Mouse (Mus musculus): ENCODE results near the gene Sufu. TPM values are rescaled to one million over a fixed set of nuclear protein-coding genes. Genes with fewer than 3 reads are reported as not detected.

The Sufu gene
- total and polyA plus RNA-seq, 2 experiments from 2014 or later: 17.2 to 21.4 TPM

DNA sequence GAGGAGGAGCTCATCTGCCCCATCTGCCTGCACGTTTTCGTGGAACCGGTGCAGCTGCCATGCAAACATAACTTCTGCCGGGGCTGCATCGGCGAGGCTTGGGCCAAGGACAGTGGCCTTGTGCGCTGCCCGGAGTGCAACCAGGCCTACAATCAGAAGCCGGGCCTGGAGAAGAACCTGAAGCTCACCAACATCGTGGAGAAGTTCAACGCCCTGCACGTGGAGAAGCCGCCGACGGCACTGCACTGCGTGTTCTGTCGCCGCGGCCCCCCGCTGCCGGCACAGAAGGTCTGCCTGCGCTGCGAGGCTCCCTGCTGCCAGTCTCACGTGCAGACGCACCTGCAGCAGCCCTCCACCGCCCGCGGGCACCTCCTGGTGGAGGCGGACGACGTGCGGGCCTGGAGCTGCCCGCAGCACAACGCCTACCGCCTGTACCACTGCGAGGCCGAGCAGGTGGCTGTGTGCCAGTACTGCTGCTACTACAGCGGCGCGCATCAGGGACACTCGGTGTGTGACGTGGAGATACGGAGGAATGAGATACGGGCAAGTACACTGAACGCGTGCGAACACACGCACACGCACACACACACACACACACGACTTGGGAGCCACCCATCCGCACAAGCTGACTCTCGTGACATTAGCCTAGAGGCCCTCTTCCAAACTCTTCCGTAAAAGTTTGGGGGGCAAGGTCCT is 105.9 kb downstream of the Sufu start:
- TF ChIP-seq CTCF (IDR thresholded peaks at IDR 0.05; ENCODE audit: low read depth): peak; percentile 65
- Histone ChIP-seq H3K4me2 (ENCODE audit: low read depth, low read length) (peak overlapping the region; percentile 85), H3K9ac (replicated peaks; ENCODE audit: low read length) (peak overlapping the region; percentile 97), H3K4me1 (ENCODE audit: insufficient read depth, low read length) (peaks cover 32% of the 10 kb centered on the region), H3K9me3 (ENCODE audit: low read length) (no peaks in the 10 kb centered on the region), H3K4me3 (ENCODE audit: low read length) (peak overlapping the region; percentile 89), H3K27ac (peak overlapping the region; percentile 97), H3K27me3 (ENCODE audit: insufficient read depth, low read length) (no peaks in the 10 kb centered on the region), H3K36me3 (ENCODE audit: insufficient read depth, low read length) (peaks cover 5% of the 10 kb centered on the region; the same call in 1 of the 2 replicates)
- 0% methylated on average over 53 of the region's 53 CpGs for WGBS
- ATAC-seq: no peak
- DNase-seq (ENCODE audit: low spot score): peak; percentile 89

DNA sequence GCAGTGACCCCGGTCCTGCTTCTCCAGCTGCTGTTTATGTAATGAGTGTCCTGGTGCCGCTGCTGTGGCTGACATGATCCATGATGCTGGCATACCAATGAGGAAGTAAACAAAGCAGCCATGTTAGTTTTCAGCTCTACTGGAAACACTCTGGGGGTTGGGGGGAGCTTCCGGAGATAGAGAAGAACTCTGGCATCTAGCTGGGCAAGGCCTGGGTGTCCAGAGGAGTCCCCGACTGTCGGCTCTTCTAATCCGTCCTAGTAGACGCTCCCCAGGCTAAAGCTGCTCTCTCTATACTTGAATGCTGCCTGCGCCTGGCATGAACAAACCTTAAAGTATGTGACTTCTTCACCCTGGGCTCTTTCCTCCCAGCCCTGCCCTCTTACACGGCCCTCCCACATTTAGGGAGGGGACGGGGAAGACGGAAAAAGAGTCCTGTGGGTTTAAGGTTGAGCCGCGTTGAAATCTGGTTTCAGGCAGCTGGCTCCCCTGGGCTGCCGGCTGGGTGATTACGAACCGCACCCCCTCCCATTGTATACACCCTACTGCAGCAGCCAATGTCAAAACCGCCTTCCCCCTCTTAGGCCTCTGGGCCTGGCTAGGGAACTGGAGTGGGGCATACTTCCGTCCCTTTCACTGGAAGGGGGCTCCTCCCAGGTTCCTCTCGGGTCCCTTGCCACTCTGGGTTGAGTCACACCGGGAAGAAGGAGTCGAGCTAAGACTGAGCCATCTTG is 106.8 kb downstream of the Sufu start:
- peak; percentile 22 for ATAC-seq
- Histone ChIP-seq H3K9ac (replicated peaks; ENCODE audit: low read length) (peak overlapping the region; percentile 97), H3K4me1 (ENCODE audit: insufficient read depth, low read length) (peaks cover 40% of the 10 kb centered on the region), H3K9me3 (ENCODE audit: low read length) (no peaks in the 10 kb centered on the region), H3K4me3 (ENCODE audit: low read length) (peak overlapping the region; percentile 89), H3K27me3 (ENCODE audit: insufficient read depth, low read length) (no peaks in the 10 kb centered on the region), H3K27ac (peak overlapping the region; percentile 97), H3K4me2 (ENCODE audit: low read depth, low read length) (peak overlapping the region; percentile 85), H3K36me3 (ENCODE audit: insufficient read depth, low read length) (peaks cover 5% of the 10 kb centered on the region; the same call in 1 of the 2 replicates)
- TF ChIP-seq CTCF (IDR thresholded peaks at IDR 0.05; ENCODE audit: low read depth): no peak
- peak; percentile 66 for DNase-seq (ENCODE audit: low spot score)
- under 1% methylated on average over 21 of the region's 21 CpGs for WGBS

DNA sequence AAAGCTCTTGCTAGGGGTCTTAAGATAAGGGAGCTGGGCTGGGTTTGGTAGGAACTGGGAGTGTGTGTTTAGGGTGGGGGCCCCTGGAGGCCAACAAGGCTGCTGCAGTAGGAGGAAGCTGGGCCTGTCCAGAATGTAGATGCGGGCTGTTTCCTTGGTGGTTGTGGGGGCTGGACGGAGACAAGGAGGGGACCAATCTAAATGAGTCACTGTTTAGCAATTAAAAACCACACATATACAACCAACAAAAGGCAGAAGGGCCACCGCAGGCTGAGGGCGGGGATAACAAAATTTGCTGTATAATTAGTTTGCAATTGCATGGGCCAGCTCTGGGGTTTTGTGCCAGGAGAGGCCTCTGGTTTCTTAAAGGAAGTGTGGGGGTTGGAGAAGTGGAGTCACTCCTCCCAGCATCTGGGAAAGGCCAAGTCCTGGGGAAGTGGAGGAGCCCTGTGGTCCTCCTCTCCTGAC is 107.4 kb downstream of the Sufu start:
- Histone ChIP-seq H3K27ac (peak overlapping the region; percentile 97), H3K36me3 (ENCODE audit: insufficient read depth, low read length) (peaks cover 5% of the 10 kb centered on the region; the same call in 1 of the 2 replicates), H3K9me3 (ENCODE audit: low read length) (no peaks in the 10 kb centered on the region), H3K4me1 (ENCODE audit: insufficient read depth, low read length) (peaks cover 46% of the 10 kb centered on the region), H3K9ac (replicated peaks; ENCODE audit: low read length) (peak overlapping the region; percentile 97), H3K4me2 (ENCODE audit: low read depth, low read length) (peak overlapping the region; percentile 85), H3K27me3 (ENCODE audit: insufficient read depth, low read length) (no peaks in the 10 kb centered on the region), H3K4me3 (ENCODE audit: low read length) (peak overlapping the region; percentile 89)
- 2% methylated on average over 4 of the region's 4 CpGs for WGBS
- DNase-seq (ENCODE audit: low spot score) (peak; percentile 56), ATAC-seq (peak; percentile 1; the same call in 1 of the 2 replicates)
- TF ChIP-seq CTCF (IDR thresholded peaks at IDR 0.05; ENCODE audit: low read depth): peak; percentile 49

DNA sequence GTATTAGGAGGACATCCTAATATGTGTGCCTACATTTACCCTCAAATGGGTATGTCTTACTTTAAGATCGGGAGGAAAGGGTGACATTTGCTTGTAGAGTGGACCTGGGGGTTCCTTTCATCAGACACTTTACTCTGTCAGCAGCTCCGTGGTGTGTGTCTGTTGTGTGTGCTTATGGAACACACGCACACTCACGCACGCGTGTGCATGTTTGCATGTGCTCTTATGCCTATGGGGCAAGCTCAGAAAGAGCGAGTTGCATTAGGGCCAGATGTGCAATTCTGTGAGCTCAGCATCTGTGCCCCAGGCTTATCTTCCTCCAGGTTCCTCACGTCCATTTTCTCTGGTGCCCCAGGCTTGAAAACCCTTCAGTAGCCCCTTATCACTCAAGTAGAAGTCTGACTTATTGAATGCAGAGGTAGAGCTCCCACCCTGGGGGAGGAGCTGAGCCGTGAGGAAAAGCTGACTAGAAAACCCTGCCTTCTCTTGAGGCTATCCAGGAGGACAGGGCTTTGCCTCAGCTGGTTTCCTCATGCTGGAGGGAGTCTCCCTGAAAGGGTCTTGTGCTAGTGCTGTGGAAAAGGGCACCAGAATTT is 108.2 kb downstream of the Sufu start:
- ATAC-seq (no peak), DNase-seq (ENCODE audit: low spot score) (no peak)
- H3K27me3 ChIP-seq (ENCODE audit: insufficient read depth, low read length): no peaks in the 10 kb centered on the region
- peak overlapping the region; percentile 97 for H3K9ac ChIP-seq (replicated peaks; ENCODE audit: low read length)
- peak overlapping the region; percentile 89 for H3K4me3 ChIP-seq (ENCODE audit: low read length)
- H3K4me1 ChIP-seq (ENCODE audit: insufficient read depth, low read length): peaks cover 52% of the 10 kb centered on the region
- peak overlapping the region; percentile 97; the same call in 1 of the 2 replicates for H3K27ac ChIP-seq
- 36% methylated on average over 9 of the region's 9 CpGs for WGBS
- peaks cover 5% of the 10 kb centered on the region; the same call in 1 of the 2 replicates for H3K36me3 ChIP-seq (ENCODE audit: insufficient read depth, low read length)
- H3K4me2 ChIP-seq (ENCODE audit: low read depth, low read length): peak overlapping the region; percentile 85
- no peak for TF ChIP-seq CTCF (IDR thresholded peaks at IDR 0.05; ENCODE audit: low read depth)
- H3K9me3 ChIP-seq (ENCODE audit: low read length): no peaks in the 10 kb centered on the region

DNA sequence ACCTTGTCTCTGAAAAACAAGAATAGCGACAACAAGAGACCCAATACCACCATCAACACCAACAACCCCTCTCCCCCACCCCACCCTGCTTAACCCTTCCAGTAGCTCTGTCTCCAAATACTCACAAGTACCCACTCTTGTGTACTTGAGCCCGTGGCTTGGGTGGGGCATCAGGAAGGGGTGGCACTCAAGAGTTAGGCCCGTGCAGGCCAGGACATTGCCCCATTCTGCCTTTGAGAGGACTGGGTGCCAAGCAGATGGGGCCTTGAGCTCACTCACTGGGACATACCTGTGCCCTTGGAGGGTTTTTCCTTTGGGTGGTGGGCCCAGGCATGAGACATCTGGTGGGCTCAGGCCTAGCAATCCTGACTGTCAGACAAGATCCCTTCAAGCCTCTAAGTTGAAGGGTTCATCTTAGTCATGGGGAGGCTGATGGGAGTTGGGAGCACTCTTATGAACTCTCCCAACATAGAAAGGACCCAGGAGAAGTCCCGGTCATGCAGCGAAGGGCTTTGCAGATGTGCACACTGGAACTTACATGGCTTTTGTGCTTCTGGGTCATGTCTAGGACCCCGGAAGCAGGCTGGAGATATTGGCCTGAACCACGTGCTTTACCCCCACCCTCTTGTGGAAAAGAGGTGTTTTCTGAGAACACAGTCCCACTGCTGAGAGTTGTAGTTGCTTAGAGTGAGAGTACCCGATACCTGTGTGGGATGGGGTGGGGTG is 109.1 kb downstream of the Sufu start:
- Histone ChIP-seq H3K4me1 (ENCODE audit: insufficient read depth, low read length) (peaks cover 55% of the 10 kb centered on the region), H3K36me3 (ENCODE audit: insufficient read depth, low read length) (peaks cover 5% of the 10 kb centered on the region; the same call in 1 of the 2 replicates), H3K27ac (0 out of 2 replicates have a peak overlapping the region, but pooled peaks have one; percentile 2), H3K4me2 (ENCODE audit: low read depth, low read length) (peak overlapping the region; percentile 85), H3K27me3 (ENCODE audit: insufficient read depth, low read length) (no peaks in the 10 kb centered on the region), H3K4me3 (ENCODE audit: low read length) (peak overlapping the region; percentile 89), H3K9ac (replicated peaks; ENCODE audit: low read length) (0 out of 2 replicates have a peak overlapping the region, but pooled peaks have one; percentile 37), H3K9me3 (ENCODE audit: low read length) (no peaks in the 10 kb centered on the region)
- DNase-seq (ENCODE audit: low spot score): no peak
- ATAC-seq: no peak
- TF ChIP-seq CTCF (IDR thresholded peaks at IDR 0.05; ENCODE audit: low read depth): no peak
- WGBS: 61% methylated on average over 8 of the region's 8 CpGs

DNA sequence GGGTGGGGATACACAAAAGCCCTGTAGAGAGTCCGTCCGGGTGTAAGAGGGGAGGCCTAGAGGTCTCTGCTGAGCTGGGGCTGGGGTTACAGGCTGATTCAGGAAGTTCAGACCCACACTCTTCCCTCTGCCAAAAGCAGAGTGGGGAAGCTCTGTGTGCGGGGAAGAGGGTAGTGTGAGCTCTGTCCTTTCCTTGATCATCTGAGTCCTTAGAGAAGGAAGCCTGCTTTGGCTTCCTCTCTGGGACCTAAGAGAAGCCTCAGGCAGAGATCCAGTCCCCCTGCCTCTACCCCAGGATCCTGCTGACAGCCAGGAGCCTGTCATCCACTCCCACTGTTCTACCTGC is 109.6 kb downstream of the Sufu start:
- ATAC-seq (no peak), DNase-seq (ENCODE audit: low spot score) (no peak)
- Histone ChIP-seq H3K4me3 (ENCODE audit: low read length) (peak overlapping the region; percentile 89; the same call in 1 of the 2 replicates), H3K9ac (replicated peaks; ENCODE audit: low read length) (peak overlapping the region; percentile 37; the same call in 1 of the 2 replicates), H3K36me3 (ENCODE audit: insufficient read depth, low read length) (peaks cover 5% of the 10 kb centered on the region; the same call in 1 of the 2 replicates), H3K4me1 (ENCODE audit: insufficient read depth, low read length) (peaks cover 55% of the 10 kb centered on the region), H3K27ac (peak overlapping the region; percentile 79), H3K9me3 (ENCODE audit: low read length) (no peaks in the 10 kb centered on the region), H3K27me3 (ENCODE audit: insufficient read depth, low read length) (no peaks in the 10 kb centered on the region), H3K4me2 (ENCODE audit: low read depth, low read length) (peak overlapping the region; percentile 85)
- 28% methylated on average over 3 of the region's 3 CpGs for WGBS
- no peak for TF ChIP-seq CTCF (IDR thresholded peaks at IDR 0.05; ENCODE audit: low read depth)
